Mouse (Mus musculus) heart, embryonic 11.5 days (tissue): ENCODE measurements around the gene Dock11. TPM values are rescaled to one million over a fixed set of nuclear protein-coding genes. Genes with fewer than 3 reads are reported as not detected.

Experiments used
- ATAC-seq: fragments of 200-750 bp; cut with Nextera tagmentation; replicated peaks from 2 replicates; pipeline ENCODE4 v1.8.0; 2017; ENCODE audit warnings: moderate library complexity; ENCODE audit not compliant: insufficient number of reproducible peaks, low FRiP score, low TSS enrichment
- H3K27ac ChIP-seq: fragments of 300-500 bp; sonication (generic); 2 replicates; pipeline ENCODE4 v1.5.1; 2014; ENCODE audit warnings: mild to moderate bottlenecking, low read depth, low read length
- H3K27me3 ChIP-seq: fragments of 300-500 bp; sonication (generic); 2 replicates; pipeline ENCODE4 v1.6.1; 2014; ENCODE audit warnings: mild to moderate bottlenecking, low read length, mixed read lengths; ENCODE audit not compliant: control insufficient read depth, insufficient read depth
- H3K36me3 ChIP-seq: fragments of 300-500 bp; sonication (generic); 2 replicates; pipeline ENCODE4 v1.6.1; 2014; ENCODE audit warnings: mild to moderate bottlenecking, low read length, moderate library complexity, mixed read lengths; ENCODE audit not compliant: control insufficient read depth, insufficient read depth
- H3K4me1 ChIP-seq: fragments of 300-500 bp; sonication (generic); 2 replicates; pipeline ENCODE4 v1.6.1; 2014; ENCODE audit warnings: low read length; ENCODE audit not compliant: control insufficient read depth, insufficient read depth
- H3K4me2 ChIP-seq: fragments of 300-500 bp; sonication (generic); 2 replicates; pipeline ENCODE4 v1.6.1; 2014; ENCODE audit warnings: mild to moderate bottlenecking, moderate library complexity
- H3K4me3 ChIP-seq: fragments of 300-500 bp; sonication (generic); 2 replicates; pipeline ENCODE4 v1.5.1; 2014; ENCODE audit warnings: low read depth, low read length
- H3K9ac ChIP-seq: fragments of 300-500 bp; sonication (generic); 2 replicates; pipeline ENCODE4 v1.6.1; 2014; ENCODE audit warnings: mild to moderate bottlenecking, low read depth, low read length, moderate library complexity
- H3K9me3 ChIP-seq: fragments of 300-500 bp; sonication (generic); replicated peaks from 2 replicates; pipeline ENCODE4 v1.6.1; 2016; ENCODE audit warnings: low read length; ENCODE audit not compliant: control insufficient read depth
- WGBS: fragments of 180-500 bp; shearing (Covaris S2); extraction: QIAGEN DNeasy Blood & Tissue Kit; methylation state at CpG from one replicate; pipeline ENCODE4 v1.1.7; 2014; ENCODE audit not compliant: insufficient replicate concordance; 5-methylcytosine and 5-hydroxymethylcytosine counted together
- polyA plus RNA-seq: library from polyadenylated mRNA; unstranded; fragments of >200 nt; fragmentation: Nextera tagmentation; extraction: Ambion mirVana; gene quantifications from 2 replicates; pipeline ENCODE4 v1.2.1, GENCODE M21; 2014

Dock11 gene
- polyA plus RNA-seq, 1 experiment from 2014 or later = 11.9 TPM

GRCm38 (mm10) chrX:35969276-35969675 lies 80.6 kb downstream of the Dock11 start:
- WGBS = 90% methylated on average over 1 of the region's 1 CpGs
- no peaks in the 10 kb centered on the region for H3K9me3 ChIP-seq
- H3K4me1 ChIP-seq = no peaks in the 10 kb centered on the region
- no peak for ATAC-seq
- no peak overlapping the region for H3K4me2 ChIP-seq
- no peak overlapping the region for H3K9ac ChIP-seq
- no peak overlapping the region for H3K27ac ChIP-seq
- no peak overlapping the region for H3K4me3 ChIP-seq
- no peaks in the 10 kb centered on the region for H3K27me3 ChIP-seq
- no peaks in the 10 kb centered on the region for H3K36me3 ChIP-seq

- H3K4me1 ChIP-seq = no peaks in the 10 kb centered on the region
- H3K36me3 ChIP-seq = no peaks in the 10 kb centered on the region
- no peak overlapping the region for H3K27ac ChIP-seq
- H3K4me2 ChIP-seq = no peak overlapping the region
- H3K4me3 ChIP-seq = no peak overlapping the region
- H3K9ac ChIP-seq = no peak overlapping the region
- H3K9me3 ChIP-seq = no peaks in the 10 kb centered on the region
- no peak for ATAC-seq
- no peaks in the 10 kb centered on the region for H3K27me3 ChIP-seq
- 54% methylated on average over 5 of the region's 5 CpGs for WGBS
These were observed 88.0 kb downstream of the Dock11 start for GRCm38 (mm10) chrX:35976657-35977056.

DNA sequence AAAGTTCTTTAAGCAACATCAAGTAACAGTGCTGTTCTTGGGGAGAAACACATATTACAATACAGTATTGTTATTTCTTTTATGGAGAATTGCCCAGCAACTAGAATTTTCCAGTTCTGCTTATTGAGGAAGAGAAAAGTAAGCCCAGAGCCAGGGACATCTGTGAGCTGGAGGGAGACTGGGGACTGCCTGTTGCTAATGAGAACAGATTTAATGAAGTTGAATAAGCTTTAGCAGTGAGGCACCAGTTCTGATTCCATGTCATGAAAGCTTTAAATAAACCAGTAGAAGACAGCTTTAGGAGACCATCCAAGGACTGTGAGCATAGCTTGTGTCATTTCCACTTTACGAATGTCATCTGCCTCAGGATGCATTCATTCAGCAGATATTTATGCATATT lies 99.3 kb downstream of the Dock11 start:
- Histone ChIP-seq H3K4me1 (no peaks in the 10 kb centered on the region), H3K9ac (no peak overlapping the region), H3K36me3 (no peaks in the 10 kb centered on the region), H3K9me3 (no peaks in the 10 kb centered on the region), H3K4me2 (no peak overlapping the region), H3K27ac (no peak overlapping the region), H3K4me3 (no peak overlapping the region), H3K27me3 (no peaks in the 10 kb centered on the region)
- no peak for ATAC-seq
- 78% methylated on average over 1 of the region's 1 CpGs for WGBS

DNA sequence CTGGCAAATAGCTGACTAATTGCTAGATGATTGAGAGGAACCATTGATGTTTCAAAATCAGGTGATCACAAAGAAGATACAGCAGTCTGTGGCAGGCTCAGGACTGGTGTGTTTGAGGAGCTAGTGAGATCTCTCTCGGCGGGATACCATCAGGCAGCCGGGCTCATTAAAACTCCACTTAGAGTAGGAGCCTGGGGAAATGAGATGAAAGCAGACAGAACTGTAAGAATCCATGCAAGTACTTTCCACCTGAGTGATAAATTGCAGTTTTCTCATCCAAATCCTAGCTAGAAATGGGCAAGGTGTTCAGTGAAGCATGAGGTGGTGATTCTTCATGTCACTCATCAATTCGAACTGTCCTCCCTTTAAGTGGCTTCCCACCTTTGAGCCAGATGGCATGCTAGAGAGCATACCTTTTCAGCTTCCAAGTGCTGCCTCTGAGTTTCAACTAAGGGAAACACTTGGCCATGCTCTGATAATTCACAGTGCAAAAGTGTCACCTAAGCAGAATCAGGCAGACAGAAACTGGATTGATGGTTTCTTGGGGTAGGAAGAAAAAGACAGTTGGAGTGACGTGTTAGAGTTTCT lies 102.0 kb downstream of the Dock11 start:
- H3K9me3 ChIP-seq = no peaks in the 10 kb centered on the region
- 68% methylated on average over 5 of the region's 5 CpGs for WGBS
- no peak for ATAC-seq

DNA sequence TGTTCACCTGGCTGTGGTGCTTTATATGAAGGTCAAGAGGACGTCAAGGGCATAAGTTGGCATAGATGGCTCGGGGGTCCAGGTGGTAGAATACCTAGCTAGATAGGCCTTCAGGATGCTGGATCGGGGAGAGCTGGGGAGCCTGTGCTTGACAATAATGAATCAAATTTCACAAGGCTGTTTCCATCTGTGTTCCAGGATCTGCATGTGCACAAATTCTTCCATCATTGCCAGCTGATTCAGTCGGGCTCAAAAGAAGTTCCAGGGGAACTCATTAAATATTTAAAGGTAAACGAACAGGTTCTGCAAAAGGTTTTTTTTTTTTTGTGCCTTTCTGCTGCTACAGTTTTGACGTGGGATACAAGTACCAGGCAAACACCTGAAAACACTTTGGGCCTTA lies 105.6 kb downstream of the Dock11 start:
- Histone ChIP-seq H3K27me3 (no peaks in the 10 kb centered on the region), H3K4me1 (no peaks in the 10 kb centered on the region), H3K27ac (no peak overlapping the region), H3K4me2 (no peak overlapping the region), H3K9me3 (no peaks in the 10 kb centered on the region), H3K4me3 (no peak overlapping the region), H3K36me3 (no peaks in the 10 kb centered on the region), H3K9ac (no peak overlapping the region)
- WGBS = 80% methylated on average over 6 of the region's 6 CpGs
- no peak for ATAC-seq

More for the DNA sequence above, 102.0 kb downstream of the Dock11 start:
- Histone ChIP-seq H3K36me3 (no peaks in the 10 kb centered on the region), H3K4me2 (no peak overlapping the region), H3K4me1 (no peaks in the 10 kb centered on the region), H3K9ac (no peak overlapping the region), H3K4me3 (no peak overlapping the region), H3K27ac (no peak overlapping the region), H3K27me3 (no peaks in the 10 kb centered on the region)

DNA sequence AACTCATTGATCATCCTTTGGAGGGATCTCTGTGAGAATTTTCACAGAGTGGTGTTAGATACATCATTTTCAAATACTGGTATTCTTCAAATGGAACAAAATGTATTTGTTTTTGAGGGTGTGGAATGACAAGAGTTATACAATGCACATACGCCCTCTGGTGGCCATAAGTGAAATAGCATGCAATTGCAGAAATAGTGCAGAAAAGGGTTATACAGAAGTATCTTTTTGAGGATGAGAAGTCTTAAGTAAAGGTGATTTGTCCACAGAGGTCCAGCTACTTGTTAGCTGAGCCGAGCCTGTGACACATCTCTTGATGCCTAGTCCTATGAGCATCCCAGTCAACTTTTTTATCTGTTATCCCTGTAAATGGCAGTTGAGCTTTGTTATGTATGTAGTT lies 108.4 kb downstream of the Dock11 start:
- Histone ChIP-seq H3K9me3 (no peaks in the 10 kb centered on the region), H3K27ac (no peak overlapping the region), H3K4me3 (no peak overlapping the region), H3K27me3 (no peaks in the 10 kb centered on the region), H3K36me3 (no peaks in the 10 kb centered on the region), H3K4me2 (no peak overlapping the region), H3K4me1 (no peaks in the 10 kb centered on the region), H3K9ac (no peak overlapping the region)
- ATAC-seq = no peak
- 9% methylated on average over 2 of the region's 2 CpGs for WGBS

- no peaks in the 10 kb centered on the region for H3K4me1 ChIP-seq
- H3K27me3 ChIP-seq = no peaks in the 10 kb centered on the region
- no peak overlapping the region for H3K9ac ChIP-seq
- no peaks in the 10 kb centered on the region for H3K9me3 ChIP-seq
- H3K4me2 ChIP-seq = no peak overlapping the region
- ATAC-seq = no peak
- no peaks in the 10 kb centered on the region for H3K36me3 ChIP-seq
- H3K4me3 ChIP-seq = no peak overlapping the region
- no peak overlapping the region for H3K27ac ChIP-seq
- WGBS = 74% methylated on average over 5 of the region's 5 CpGs
These were observed 109.3 kb downstream of the Dock11 start for GRCm38 (mm10) chrX:35997793-35998419.

DNA sequence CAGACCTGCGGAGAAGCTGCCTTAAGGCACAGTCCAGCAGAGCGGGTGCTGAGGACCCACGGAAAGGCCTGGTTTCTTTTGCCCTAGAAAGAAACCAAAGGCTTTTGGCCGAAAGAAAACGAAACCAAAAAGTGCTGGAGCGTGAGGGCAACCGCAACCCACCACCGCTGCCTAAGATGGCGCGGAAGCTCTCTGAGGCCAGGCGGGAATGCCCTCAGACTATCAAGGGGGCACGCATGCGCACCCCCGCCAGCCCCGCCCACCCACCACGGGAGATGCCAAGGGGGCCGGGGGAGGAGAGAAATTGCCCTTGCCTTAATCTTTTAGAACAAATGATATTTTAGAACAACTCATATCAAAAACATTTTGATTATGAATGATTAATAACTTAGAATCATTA lies 137.0 kb downstream of the Dock11 start:
- 68% methylated on average over 17 of the region's 17 CpGs for WGBS
- Histone ChIP-seq H3K9me3 (no peaks in the 10 kb centered on the region), H3K4me2 (no peak overlapping the region), H3K27me3 (no peaks in the 10 kb centered on the region), H3K27ac (no peak overlapping the region), H3K4me1 (no peaks in the 10 kb centered on the region), H3K4me3 (no peak overlapping the region), H3K9ac (no peak overlapping the region), H3K36me3 (peaks cover 3% of the 10 kb centered on the region; the same call in 1 of the 2 replicates)
- ATAC-seq = no peak

DNA sequence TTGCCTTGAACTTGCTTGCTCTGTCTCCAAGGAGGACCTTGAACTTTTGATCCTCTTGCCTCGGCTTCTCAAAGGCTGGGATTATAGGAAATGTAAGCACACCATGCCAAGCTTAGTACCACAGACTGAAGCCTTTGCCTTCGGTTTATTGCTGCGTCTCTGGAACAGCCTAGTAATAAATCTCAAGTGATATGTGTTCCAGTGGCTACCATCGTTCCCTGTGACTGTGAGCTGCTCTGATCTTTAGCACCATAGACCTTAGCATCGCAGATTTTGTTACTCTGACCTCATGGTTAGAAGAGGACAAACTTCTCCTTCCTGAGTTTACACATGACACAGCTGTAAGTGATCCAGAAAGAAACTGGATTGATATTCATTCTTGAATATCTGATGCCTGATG lies 142.5 kb downstream of the Dock11 start:
- no peaks in the 10 kb centered on the region for H3K9me3 ChIP-seq
- 85% methylated on average over 5 of the region's 5 CpGs for WGBS
- no peaks in the 10 kb centered on the region for H3K4me1 ChIP-seq
- no peak overlapping the region for H3K9ac ChIP-seq
- no peaks in the 10 kb centered on the region for H3K27me3 ChIP-seq
- ATAC-seq = no peak
- no peak overlapping the region for H3K4me3 ChIP-seq
- H3K4me2 ChIP-seq = no peak overlapping the region
- no peaks in the 10 kb centered on the region for H3K36me3 ChIP-seq
- no peak overlapping the region for H3K27ac ChIP-seq
